Mouse (Mus musculus) stomach, postnatal 0 days (tissue): ENCODE measurements at regions not wholly inside any gene's neighbourhood (a gene's known extent, or its start where the extent isn't known, plus 50 kb on each side); places are given as distances from the start of the nearest gene placed in this dataset.

Experiments used
- CTCF ChIP-seq: IDR thresholded peaks from 2 replicates; pipeline ENCODE4 v1.5.1; 2016; ENCODE audit warnings: antibody characterized with exemption, low read depth, mild to moderate bottlenecking, moderate library complexity
- EP300 ChIP-seq: optimal IDR thresholded peaks from 2 replicates; pipeline ENCODE3; 2016; ENCODE audit warnings: antibody characterized with exemption

DNA sequence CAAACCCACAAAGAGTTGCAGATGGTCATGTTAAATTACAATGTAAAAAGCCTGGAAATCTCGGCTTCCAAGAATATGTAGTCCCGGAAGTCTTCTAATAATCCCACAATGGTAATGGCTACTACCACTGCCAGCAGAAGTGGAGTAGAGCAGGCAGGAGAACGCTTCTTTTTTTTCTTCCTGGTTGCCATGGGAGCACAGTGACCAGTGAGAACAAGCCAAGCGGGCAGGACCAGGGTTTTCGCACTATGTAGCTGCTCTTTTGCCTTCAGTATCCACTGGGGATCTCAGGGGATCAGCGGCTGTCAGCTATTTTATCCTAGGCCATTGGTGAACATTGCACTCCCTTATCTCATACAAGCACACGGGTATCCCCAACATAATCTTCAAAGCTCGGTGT, 127.3 kb upstream of the Spin1 start:
- TF ChIP-seq CTCF = no peak
- no peak for TF ChIP-seq EP300
